Mouse (Mus musculus) ES-Bruce4 (cell line): Measurements from ENCODE around the gene Plau.

Experiments
- CTCF ChIP-seq: IDR thresholded peaks from one replicate; pipeline ENCODE4 v1.8.1; 2011; ENCODE audit warnings: low read depth, low read length
- EP300 ChIP-seq: IDR thresholded peaks from 2 replicates; pipeline ENCODE4 v1.6.1; 2011; ENCODE audit warnings: low read depth, low read length; ENCODE audit not compliant: insufficient read depth
- POLR2A ChIP-seq: IDR thresholded peaks from one replicate; pipeline ENCODE4 v1.8.1; 2011; ENCODE audit warnings: low read length; ENCODE audit not compliant: insufficient read depth

DNA sequence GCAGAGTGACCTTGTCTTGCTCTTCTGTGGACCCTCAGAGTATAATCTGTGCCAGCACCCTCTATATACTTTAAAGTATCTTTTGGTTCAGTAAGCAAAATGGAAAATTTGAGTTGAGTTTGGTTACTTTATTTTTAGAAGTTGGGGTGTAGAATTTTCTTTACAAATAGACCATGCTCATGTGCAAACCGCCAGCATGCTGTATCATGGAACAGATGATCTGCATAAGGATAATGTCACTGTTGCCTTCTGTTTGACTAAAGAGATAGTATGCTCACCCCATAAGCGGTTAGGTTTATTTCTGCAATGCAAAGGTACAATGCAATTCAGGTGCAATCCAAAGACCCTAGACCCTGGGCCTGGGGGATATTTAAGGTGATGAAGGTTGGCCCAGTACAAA, 10.9 kb upstream of the Plau start:
- TF ChIP-seq POLR2A: no peak
- no peak for TF ChIP-seq EP300
- no peak for TF ChIP-seq CTCF
